Mouse (Mus musculus) layer of hippocampus, adult 2 months (tissue): ENCODE results near the gene Csrnp2. TPM values are rescaled to one million over a fixed set of nuclear protein-coding genes. Genes with fewer than 3 reads are reported as not detected.
"Not testable (repeated sequence)": the region's sequence is repeated elsewhere in the genome, so short reads cannot be mapped to it uniquely, and the experiment has no call there.

Source experiments
- DNase-seq, 2 experiments: peaks; one replicate each; pipeline ENCODE4 v3.0.0; 2022; ENCODE audit warnings: low spot score in 2 of 2
- H3K27ac ChIP-seq: fragments of 200-600 bp; 2 replicates; pipeline ENCODE4 v1.8.1; 2022
- H3K4me3 ChIP-seq: fragments of 200-600 bp; 2 replicates; pipeline ENCODE4 v1.8.1; 2022; ENCODE audit warnings: mild to moderate bottlenecking
- CTCF ChIP-seq: fragments of 200-600 bp; conservative IDR thresholded peaks from 2 replicates; pipeline ENCODE4 v1.8.1; 2022; ENCODE audit warnings: antibody characterized with exemption, mild to moderate bottlenecking, moderate library complexity
- long read RNA-seq, 2 experiments: library from polyadenylated mRNA; stranded (forward); transcript quantifications; one replicate each; pipeline ENCODE4 v2.0.0; 2021; ENCODE audit warnings: borderline mapping rate in 2 of 2
- total RNA-seq, 2 experiments: library from RNA; stranded (reverse); gene quantifications; 2 replicates each; pipeline ENCODE4 v1.2.3; 2021

Gene Csrnp2
- 10 to 100 TPM; 23.3 to 23.9 TPM for total RNA-seq
- long read RNA-seq, experiment 1, full-length matches to known transcripts: 1 of 6 reads
- long read RNA-seq, experiment 1, partial matches to known transcripts: 4 of 6 reads
- long read RNA-seq, experiment 1, other reads (novel, unspliced or antisense): 1 of 6 reads
- long read RNA-seq, experiment 2, full-length matches to known transcripts: 6 of 12 reads
- long read RNA-seq, experiment 2, partial matches to known transcripts: 3 of 12 reads
- long read RNA-seq, experiment 2, other reads (novel, unspliced or antisense): 3 of 12 reads

DNA sequence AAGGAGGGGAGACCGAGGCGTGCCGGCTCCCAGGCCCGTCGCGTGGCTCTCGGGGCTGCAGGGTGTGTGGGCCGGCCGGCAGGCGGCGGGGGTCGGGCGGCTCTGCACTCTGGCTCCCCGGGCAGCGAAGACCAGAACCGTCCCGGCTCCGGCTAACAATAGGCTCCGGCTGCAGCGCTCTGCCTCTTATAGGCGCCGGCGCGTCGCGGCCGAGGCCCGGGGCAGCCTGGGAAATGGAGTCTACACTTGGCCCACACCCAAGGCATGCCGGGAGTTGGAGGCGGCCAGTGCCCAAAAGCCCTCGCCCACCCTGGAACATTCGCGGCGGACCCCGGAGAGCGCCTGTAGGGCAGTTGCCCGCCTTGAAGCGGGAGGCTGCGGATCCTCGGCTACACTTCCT is at the start of gene Csrnp2:
TSS of gene Csrnp2 (minus strand) at position 387 of the 400 bp plus-strand sequence.
- peak; percentile 60 for TF ChIP-seq CTCF
- peak; percentile 93 to 95 for DNase-seq
- H3K4me3 ChIP-seq: peak within 1 kb of the TSS; percentile 81
- H3K27ac ChIP-seq: peak within 1 kb of the TSS; percentile 96

DNA sequence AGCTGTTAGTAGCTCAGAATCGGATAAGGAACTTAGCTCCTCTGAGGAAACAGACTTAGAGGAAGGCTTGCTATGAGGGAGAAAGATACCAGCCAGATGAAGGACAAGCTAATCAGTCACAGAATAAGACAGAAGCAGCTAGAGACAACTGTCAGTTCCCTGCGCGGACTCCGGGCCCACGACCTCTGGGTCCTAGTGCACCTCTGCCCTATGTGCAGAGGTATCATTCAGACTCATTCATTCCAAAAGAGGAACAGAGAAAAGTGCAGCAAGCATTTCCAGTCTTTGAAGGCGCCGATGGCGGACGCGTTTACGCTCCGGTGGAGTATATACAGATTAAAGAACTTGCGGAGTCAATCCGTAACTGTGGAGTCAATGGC is 48.4 kb upstream of the Csrnp2 start:
- H3K4me3 ChIP-seq, H3K27ac ChIP-seq, DNase-seq: not testable (repeated sequence)

DNA sequence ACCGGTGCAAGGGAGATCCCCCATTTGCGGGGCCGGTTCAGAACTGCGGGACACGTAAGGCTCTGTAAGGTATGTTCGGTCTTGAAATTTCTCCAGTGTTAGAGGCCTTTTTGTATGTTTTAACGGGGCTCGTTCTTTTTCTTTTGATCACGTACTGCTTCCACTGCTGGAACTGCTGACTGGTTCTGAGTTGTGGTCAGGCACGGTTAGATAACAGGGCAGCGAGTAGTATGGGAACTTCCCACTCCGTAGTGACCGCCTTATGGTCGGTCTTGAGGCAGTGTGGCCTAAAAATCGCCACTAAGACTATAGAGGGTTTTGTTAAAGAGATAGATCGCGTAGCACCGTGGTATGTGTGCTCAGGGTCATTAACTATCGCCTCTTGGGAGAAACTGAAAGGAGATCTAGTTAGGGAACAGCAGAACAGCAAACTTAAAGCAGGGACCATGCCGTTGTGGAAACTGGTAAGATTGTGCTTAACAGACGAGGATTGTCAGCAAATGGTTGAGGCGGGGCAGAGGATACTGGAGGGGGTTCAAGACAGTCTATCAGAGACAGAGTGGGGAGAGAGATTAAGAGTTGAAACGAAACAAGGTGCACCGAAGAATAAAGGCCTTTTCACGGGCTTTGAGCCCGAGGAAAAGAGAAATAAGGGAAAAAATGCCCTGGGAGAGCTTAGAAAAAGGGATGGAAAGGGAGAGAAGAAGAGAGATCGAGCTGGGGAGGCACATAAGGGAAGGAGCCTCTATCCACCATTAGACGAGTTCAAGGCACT is 47.8 kb upstream of the Csrnp2 start:
- not testable (repeated sequence) for DNase-seq, H3K4me3 ChIP-seq

DNA sequence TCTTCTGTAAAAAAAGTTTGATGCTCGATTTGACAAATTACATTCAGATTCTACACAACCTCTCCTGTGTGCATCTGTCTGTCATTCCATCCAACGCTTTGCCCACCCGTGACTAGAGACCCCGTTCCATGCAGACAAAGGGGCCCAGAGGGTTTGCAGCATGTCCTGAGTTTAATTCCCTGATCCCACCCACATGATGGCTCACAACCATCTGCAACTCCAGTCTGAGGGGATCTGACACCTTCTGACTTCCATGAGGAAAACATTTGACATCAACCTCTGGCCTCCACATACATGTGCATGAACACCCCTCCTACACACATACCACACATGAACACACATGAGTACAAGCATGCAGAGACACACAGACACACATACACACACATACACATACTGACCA is 46.1 kb upstream of the Csrnp2 start:
- H3K4me3 ChIP-seq: no peak overlapping the region
- no peak for DNase-seq
- H3K27ac ChIP-seq: no peak overlapping the region
- no peak for TF ChIP-seq CTCF

More for the DNA sequence above, 47.8 kb upstream of the Csrnp2 start:
- not testable (repeated sequence) for H3K27ac ChIP-seq

DNA sequence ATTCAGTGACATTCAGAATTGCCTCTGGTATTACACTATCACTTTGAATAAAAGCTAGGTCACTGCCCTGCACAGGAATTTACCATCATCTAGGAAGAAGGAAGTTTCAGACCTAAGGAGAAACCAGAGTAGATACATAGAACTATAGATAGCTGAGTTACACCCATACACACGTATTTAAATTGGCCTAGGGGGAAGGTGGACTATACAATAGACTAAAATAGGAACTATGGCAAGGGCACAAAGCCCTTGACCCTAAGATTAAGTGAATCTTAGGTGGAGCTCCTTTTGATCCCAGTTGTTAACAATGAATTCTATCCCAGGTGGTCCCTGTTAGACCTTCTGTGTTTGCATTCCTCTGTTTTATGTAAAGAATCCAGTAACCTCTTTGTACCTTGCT is 45.7 kb upstream of the Csrnp2 start:
- H3K27ac ChIP-seq, H3K4me3 ChIP-seq, DNase-seq: not testable (repeated sequence)

DNA sequence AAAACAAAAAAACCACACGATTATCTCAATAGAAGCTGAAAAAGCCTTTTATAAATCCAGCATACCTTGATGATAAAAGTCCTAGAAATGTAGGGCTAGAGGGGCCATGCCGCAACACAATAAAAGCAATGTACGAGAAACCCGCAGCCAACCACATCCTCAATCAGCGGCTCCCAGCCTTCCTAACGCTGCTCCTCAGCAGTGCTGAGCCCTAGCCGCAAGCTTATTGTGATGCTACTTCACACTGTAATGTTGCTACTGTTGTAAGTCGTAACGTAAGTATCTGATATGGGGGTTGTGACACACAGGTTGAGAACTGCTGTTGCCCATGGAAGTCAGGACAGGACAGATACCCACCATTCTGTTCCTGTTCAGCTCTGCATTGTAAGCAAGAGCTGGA is 44.1 kb upstream of the Csrnp2 start:
- DNase-seq: no peak
- no peak for TF ChIP-seq CTCF
- Histone ChIP-seq H3K4me3 (no peak overlapping the region), H3K27ac (no peak overlapping the region)

DNA sequence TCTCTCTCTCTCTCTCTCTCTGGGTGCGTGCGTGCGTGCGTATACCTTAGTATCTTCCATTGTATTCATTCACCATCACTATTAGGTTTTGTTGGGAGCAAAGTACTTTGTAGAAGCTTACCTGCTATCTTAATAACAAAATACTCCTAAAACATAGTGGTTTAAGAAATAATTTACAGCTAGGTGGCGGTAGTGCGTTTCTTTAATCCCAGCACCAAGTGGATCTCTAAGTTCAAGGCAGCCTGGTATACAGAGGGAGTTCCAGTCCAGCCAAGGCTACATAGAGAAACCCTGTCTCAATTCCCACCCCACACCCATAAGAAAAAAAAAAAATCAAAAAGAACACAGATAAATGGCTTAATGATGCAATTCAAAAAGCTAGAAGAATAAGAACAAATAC is 42.6 kb upstream of the Csrnp2 start:
- no peak overlapping the region for H3K4me3 ChIP-seq
- peak; percentile 68 for TF ChIP-seq CTCF
- no peak overlapping the region for H3K27ac ChIP-seq
- DNase-seq: peak in 1 of 2 experiments; percentile 18

DNA sequence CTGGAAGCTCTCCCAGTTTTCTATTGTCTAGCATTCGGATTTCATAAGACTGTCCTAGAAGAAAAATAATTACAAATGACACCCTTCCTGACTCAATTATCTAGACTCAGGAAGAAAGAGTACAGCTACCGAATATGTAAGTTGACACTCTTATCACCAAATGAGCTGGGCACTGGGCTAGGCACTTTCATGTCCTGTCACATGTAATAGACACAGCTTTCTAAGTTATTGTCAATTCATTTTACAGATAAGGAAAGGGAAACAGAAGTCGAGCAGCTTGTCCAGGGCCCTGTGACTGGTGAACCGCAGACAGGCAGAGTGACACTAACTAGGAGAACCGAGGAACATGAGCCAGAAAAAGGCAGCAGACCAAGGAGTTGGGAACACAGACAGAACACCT is 32.6 kb upstream of the Csrnp2 start:
- no peak for DNase-seq
- Histone ChIP-seq H3K4me3 (no peak overlapping the region), H3K27ac (no peak overlapping the region)
- no peak for TF ChIP-seq CTCF

DNA sequence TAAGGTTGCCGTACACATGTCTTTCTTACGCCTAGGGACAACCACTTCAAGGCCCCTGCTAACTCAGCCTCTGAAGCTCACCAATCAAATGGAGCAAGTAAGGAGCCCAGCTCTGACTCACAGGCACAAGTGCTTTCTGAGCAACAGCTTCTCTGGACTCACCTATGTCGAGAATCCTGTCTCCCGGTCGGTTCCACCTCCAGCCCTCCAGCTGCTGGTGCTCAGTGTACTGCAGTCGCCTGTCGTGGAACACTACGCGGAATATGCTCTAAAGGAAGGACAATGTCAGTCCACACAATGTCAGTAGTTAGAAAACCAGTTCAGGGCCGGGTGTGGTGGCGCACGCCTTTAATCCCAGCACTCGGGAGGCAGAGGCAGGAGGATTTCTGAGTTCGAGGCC is 30.1 kb upstream of the Csrnp2 start:
- no peak overlapping the region for H3K4me3 ChIP-seq
- no peak for TF ChIP-seq CTCF
- no peak for DNase-seq
- no peak overlapping the region for H3K27ac ChIP-seq

DNA sequence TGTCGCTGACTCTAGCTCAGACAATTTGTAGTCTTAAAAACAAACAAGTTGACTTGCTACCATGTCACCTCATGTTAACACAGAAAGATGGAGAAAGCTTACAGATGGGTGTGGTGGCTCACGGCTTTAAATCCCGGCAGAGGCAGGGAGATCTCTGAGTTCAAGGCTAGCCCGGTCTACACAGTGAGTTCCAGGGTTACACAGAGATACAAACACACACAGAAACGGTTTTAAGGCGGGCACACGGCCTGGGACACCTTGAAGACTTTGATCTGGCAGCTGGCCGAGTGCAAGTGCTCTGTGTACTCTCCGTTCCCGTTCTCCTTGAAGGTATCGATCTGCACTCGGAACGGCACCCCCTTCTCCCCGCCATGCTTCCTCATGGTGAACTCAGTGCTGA is 25.0 kb upstream of the Csrnp2 start:
- no peak for TF ChIP-seq CTCF
- no peak overlapping the region for H3K4me3 ChIP-seq
- DNase-seq: no peak
- no peak overlapping the region for H3K27ac ChIP-seq

DNA sequence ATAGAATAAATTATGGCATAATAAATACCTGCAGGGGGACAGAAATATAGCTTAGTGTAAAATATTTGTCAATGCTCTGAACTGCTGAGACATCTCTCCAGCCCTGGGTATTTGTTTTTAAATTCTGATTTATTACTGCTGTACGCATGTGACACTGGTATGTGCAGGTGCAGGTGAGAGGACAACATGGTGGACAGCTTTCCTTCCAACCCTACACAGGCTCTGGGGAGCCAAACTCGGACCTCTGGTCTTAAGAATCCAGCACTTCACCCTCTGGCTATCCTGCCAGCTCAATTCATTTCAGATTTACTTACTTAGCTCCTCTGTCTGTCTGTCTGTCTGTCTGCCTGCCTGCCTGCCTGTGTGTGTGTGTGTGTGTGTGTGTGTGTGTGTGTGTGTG is 19.8 kb upstream of the Csrnp2 start:
- DNase-seq: no peak
- H3K27ac ChIP-seq: no peak overlapping the region
- no peak overlapping the region for H3K4me3 ChIP-seq
- TF ChIP-seq CTCF: no peak

DNA sequence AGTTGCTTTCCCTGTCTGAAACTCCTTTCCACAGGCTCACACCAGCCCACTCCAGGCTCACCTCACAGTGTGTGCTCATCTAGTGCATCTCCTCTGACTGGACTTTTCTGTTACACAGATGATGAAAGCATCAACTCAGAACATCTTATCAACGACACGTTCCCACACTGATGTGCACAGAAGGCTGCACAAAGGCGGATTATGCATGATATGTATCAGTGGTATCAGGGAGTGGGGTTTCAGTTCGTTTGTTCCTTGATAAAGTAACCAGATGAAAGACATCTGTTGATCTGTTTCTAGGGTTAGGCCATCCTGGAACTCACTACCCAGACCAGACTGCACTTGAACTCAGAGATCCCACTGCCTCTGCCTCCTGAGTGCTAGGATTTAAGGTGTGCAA is 18.1 kb upstream of the Csrnp2 start:
- no peak overlapping the region for H3K4me3 ChIP-seq
- H3K27ac ChIP-seq: no peak overlapping the region
- no peak for TF ChIP-seq CTCF
- DNase-seq: no peak

DNA sequence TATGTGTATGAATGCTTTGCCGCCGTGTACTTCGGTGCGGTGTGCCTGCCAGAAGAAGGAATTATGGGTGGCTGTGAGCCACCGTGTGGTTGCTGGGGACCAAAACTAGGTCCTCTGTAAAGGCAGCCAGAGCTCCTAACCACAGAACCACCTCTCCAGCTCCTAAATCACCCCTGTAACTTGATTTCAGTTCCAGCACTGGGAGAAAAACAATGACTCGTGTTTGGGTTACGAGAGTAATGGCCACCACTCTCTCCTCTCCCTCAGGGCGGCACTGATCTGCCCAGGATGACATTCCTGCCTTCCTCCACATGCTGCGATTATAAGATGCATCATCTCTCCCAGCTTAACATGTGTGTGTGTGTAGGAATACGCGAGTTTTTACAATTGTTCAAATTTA is 14.8 kb upstream of the Csrnp2 start:
- Histone ChIP-seq H3K27ac (no peak overlapping the region), H3K4me3 (no peak overlapping the region)
- TF ChIP-seq CTCF: no peak
- no peak for DNase-seq
